Comparison of ENCODE assay signal across 15 mouse cellular contexts in genomic region chr8:124264671-124265070, GRCm38 (mm10). TPM values are rescaled to one million over a fixed set of nuclear protein-coding genes. Genes with fewer than 3 reads are reported as not detected.
DNase-seq lines count a peak whose midpoint lies in the region; ATAC-seq and TF ChIP-seq lines count a peak whose summit lies in the region.
"Had no signal": no experiment of that assay in that cellular context is flagged by ENCODE, and none has a peak within 500 bp of the region (broad histone marks: within the 10 kb centered on the region; RNA-seq: fewer than 3 reads in every experiment).

No protein-coding gene starts in this region.

- no peak for DNase-seq in hindbrain, embryonic 11.5 days (ENCODE audit: low spot score)
- DNase-seq in CH12.LX (ENCODE audit: extremely low read depth): no peak
- no peak for DNase-seq in embryonic facial prominence, embryonic 10.5 days (ENCODE audit: low spot score)
- DNase-seq in lung, postnatal 10 days: no peak
- no peak for DNase-seq in left cerebral cortex, postnatal 14 days (ENCODE audit: low spot score in 2 of 2)
- DNase-seq: adrenal gland, adult 2 months; forebrain, postnatal 0 days; kidney, adult 11 months; lung, adult 18-20 months; lung, postnatal 36 days; right cerebral cortex, postnatal 14 days had no signal

- H3K4me1 ChIP-seq in hindbrain, embryonic 13.5 days (replicated peaks): peaks cover 70% of the 10 kb centered on the region
- H3K4me1 ChIP-seq in hindbrain, embryonic 11.5 days (replicated peaks; ENCODE audit: control insufficient read depth, insufficient read depth, low read length): peaks cover 14% of the 10 kb centered on the region
- H3K4me1 ChIP-seq in CH12.LX (ENCODE audit: control insufficient read depth in 1 of 2, insufficient read depth in 2 of 2): peaks cover 58 to 96% of the 10 kb centered on the region in 2 experiments
- peaks cover 42% of the 10 kb centered on the region for H3K4me1 ChIP-seq in embryonic facial prominence, embryonic 10.5 days
- H3K4me1 ChIP-seq in neural tube, embryonic 15.5 days: peaks cover 68% of the 10 kb centered on the region

- WGBS in hindbrain, embryonic 13.5 days: 82% methylated on average over 12 of the region's 12 CpGs
- WGBS in hindbrain, embryonic 11.5 days: 94% methylated on average over 12 of the region's 12 CpGs
- 90% methylated on average over 12 of the region's 12 CpGs for WGBS in embryonic facial prominence, embryonic 10.5 days
- 75% methylated on average over 12 of the region's 12 CpGs for WGBS in neural tube, embryonic 15.5 days

- H3K4me2 ChIP-seq in hindbrain, embryonic 13.5 days: no peak overlapping the region
- H3K4me2 ChIP-seq in hindbrain, embryonic 11.5 days (replicated peaks; ENCODE audit: low read depth, low read length): no peak overlapping the region
- no peak overlapping the region for H3K4me2 ChIP-seq in CH12.LX (ENCODE audit: insufficient read depth, low read depth, poor library complexity, severe bottlenecking)
- H3K4me2 ChIP-seq in neural tube, embryonic 15.5 days: no peak overlapping the region
- H3K4me2 ChIP-seq: embryonic facial prominence, embryonic 13.5 days; midbrain, embryonic 11.5 days had no signal

- no peak for TF ChIP-seq RAD21 in CH12.LX (IDR thresholded peaks at IDR 0.05; ENCODE audit: low read depth, low read length)

- in situ Hi-C loops in CH12.LX (cut with MboI; ENCODE audit: low pct_ligation_motif_present, low pct_unique_long_range_greater_than_20kb, low sequenced_read_pairs): no loop called here

- H3K4me3 ChIP-seq in hindbrain, embryonic 13.5 days: no peak overlapping the region
- no peak overlapping the region for H3K4me3 ChIP-seq in hindbrain, embryonic 11.5 days (ENCODE audit: low read depth, low read length)
- H3K4me3 ChIP-seq in CH12.LX (replicated peaks in 1 of 3; ENCODE audit: low read depth in 2 of 3, low read length in 2 of 3, poor library complexity in 1 of 3): no peak overlapping the region
- no peak overlapping the region for H3K4me3 ChIP-seq in embryonic facial prominence, embryonic 10.5 days
- H3K4me3 ChIP-seq in neural tube, embryonic 15.5 days (replicated peaks): no peak overlapping the region
- H3K4me3 ChIP-seq: embryonic facial prominence, embryonic 13.5 days had no signal

- 0 out of 2 replicates have a peak overlapping the region, but pooled peaks have one; percentile 43 for H3K9ac ChIP-seq in hindbrain, embryonic 13.5 days
- no peak overlapping the region for H3K9ac ChIP-seq in hindbrain, embryonic 11.5 days (ENCODE audit: low read depth, low read length)
- no peak overlapping the region for H3K9ac ChIP-seq in CH12.LX (ENCODE audit: insufficient read depth, low read depth)
- H3K9ac ChIP-seq in neural tube, embryonic 15.5 days (replicated peaks): no peak overlapping the region
- H3K9ac ChIP-seq: embryonic facial prominence, embryonic 13.5 days; forebrain, postnatal 0 days had no signal

- H3K27ac ChIP-seq in hindbrain, embryonic 13.5 days: no peak overlapping the region
- no peak overlapping the region for H3K27ac ChIP-seq in hindbrain, embryonic 11.5 days (ENCODE audit: low read depth, low read length)
- no peak overlapping the region for H3K27ac ChIP-seq in CH12.LX (ENCODE audit: insufficient read depth, low read depth)
- H3K27ac ChIP-seq in embryonic facial prominence, embryonic 10.5 days (replicated peaks): 0 out of 2 replicates have a peak overlapping the region, but pooled peaks have one; percentile 4
- peak overlapping the region; percentile 79; the same call in 1 of the 2 replicates for H3K27ac ChIP-seq in neural tube, embryonic 15.5 days (replicated peaks)
- H3K27ac ChIP-seq: embryonic facial prominence, embryonic 13.5 days had no signal

- dilution Hi-C loops in CH12.LX (cut with MboI; ENCODE audit: extremely low pct_ligation_motif_present, extremely low pct_unique_long_range_greater_than_20kb, low sequenced_read_pairs): no loop called here

- intact Hi-C loops in left cerebral cortex, postnatal 14 days (cut with DNase I): no loop called here

- no peak for TF ChIP-seq CTCF in CH12.LX (conservative IDR thresholded peaks at IDR 0.05 in 1 of 2, IDR thresholded peaks at IDR 0.05 in 1 of 2; ENCODE audit: low read depth in 2 of 2, low read length in 2 of 2)

- no peak for TF ChIP-seq POLR2A in CH12.LX (IDR thresholded peaks at IDR 0.05; ENCODE audit: low read depth, low read length)

- ATAC-seq in hindbrain, embryonic 13.5 days (ENCODE audit: low FRiP score): no peak
- no peak for ATAC-seq in hindbrain, embryonic 11.5 days (ENCODE audit: low FRiP score)
- ATAC-seq in neural tube, embryonic 15.5 days (ENCODE audit: low FRiP score): 0 out of 2 replicates have a peak, but pooled peaks have one; percentile 27
- ATAC-seq: forebrain, postnatal 0 days had no signal

- TF ChIP-seq EP300 in CH12.LX (IDR thresholded peaks at IDR 0.05; ENCODE audit: low read length): no peak

- no peaks in the 10 kb centered on the region for H3K27me3 ChIP-seq in hindbrain, embryonic 13.5 days
- no peaks in the 10 kb centered on the region for H3K27me3 ChIP-seq in hindbrain, embryonic 11.5 days (ENCODE audit: control insufficient read depth, insufficient read depth, low read length)
- H3K27me3 ChIP-seq in CH12.LX (replicated peaks): no peaks in the 10 kb centered on the region
- no peaks in the 10 kb centered on the region for H3K27me3 ChIP-seq in embryonic facial prominence, embryonic 10.5 days (replicated peaks; ENCODE audit: low read depth, poor library complexity, severe bottlenecking)
- H3K27me3 ChIP-seq in neural tube, embryonic 15.5 days (replicated peaks): no peaks in the 10 kb centered on the region
- H3K27me3 ChIP-seq: embryonic facial prominence, embryonic 13.5 days had no signal

- H3K79me2 ChIP-seq in CH12.LX (replicated peaks; ENCODE audit: control insufficient read depth, extremely low read depth, insufficient read depth, poor library complexity, severe bottlenecking): peaks cover 2% of the 10 kb centered on the region; the same call in 1 of the 2 replicates

- no peaks in the 10 kb centered on the region for H3K9me3 ChIP-seq in hindbrain, embryonic 13.5 days
- H3K9me3 ChIP-seq in hindbrain, embryonic 11.5 days (ENCODE audit: control insufficient read depth, low read length): no peaks in the 10 kb centered on the region
- peaks cover 2% of the 10 kb centered on the region for H3K9me3 ChIP-seq in CH12.LX (replicated peaks; ENCODE audit: low read length)
- no peaks in the 10 kb centered on the region for H3K9me3 ChIP-seq in embryonic facial prominence, embryonic 10.5 days
- no peaks in the 10 kb centered on the region for H3K9me3 ChIP-seq in neural tube, embryonic 15.5 days (replicated peaks)
- H3K9me3 ChIP-seq: embryonic facial prominence, embryonic 13.5 days had no signal

- no peaks in the 10 kb centered on the region for H3K36me3 ChIP-seq in hindbrain, embryonic 13.5 days
- no peaks in the 10 kb centered on the region for H3K36me3 ChIP-seq in hindbrain, embryonic 11.5 days (ENCODE audit: control insufficient read depth, insufficient read depth, low read length)
- peaks cover 4 to 30% of the 10 kb centered on the region in 2 experiments for H3K36me3 ChIP-seq in CH12.LX (replicated peaks in 1 of 2; ENCODE audit: control insufficient read depth in 1 of 2, insufficient read depth in 1 of 2, low read length in 1 of 2)
- 0 out of 2 replicates have a peak, but pooled peaks cover 5% of the 10 kb centered on the region for H3K36me3 ChIP-seq in embryonic facial prominence, embryonic 10.5 days (replicated peaks)
- no peaks in the 10 kb centered on the region for H3K36me3 ChIP-seq in neural tube, embryonic 15.5 days
- H3K36me3 ChIP-seq: embryonic facial prominence, embryonic 13.5 days had no signal

TF ChIP-seq in CH12.LX, 34 proteins besides CTCF, POLR2A, EP300 and RAD21:
- TF ChIP-seq POLR2AphosphoS2 (IDR thresholded peaks at IDR 0.05; ENCODE audit: low read depth, low read length): no peak
- 0 out of 2 replicates have a peak, but pooled peaks have one; percentile 7 for TF ChIP-seq BHLHE40 (IDR thresholded peaks at IDR 0.05; ENCODE audit: low read depth, low read length)
- TF ChIP-seq ETS1 (conservative IDR thresholded peaks at IDR 0.05; ENCODE audit: low read depth, low read length): no peak
- no peak for TF ChIP-seq MAZ (IDR thresholded peaks at IDR 0.05; ENCODE audit: low read depth, low read length)

RNA-seq across cellular contexts. Expression of gene Galnt2, which starts 33.5 kb away (rescaled TPM):
- polyA plus RNA-seq in hindbrain, embryonic 13.5 days (2015; fragmentation: Nextera tagmentation; extraction: Ambion mirVana): 49.9 and 52.8 TPM in 2 replicates
- polyA plus RNA-seq in hindbrain, embryonic 11.5 days (2014; fragmentation: Nextera tagmentation; extraction: Ambion mirVana): 47.0 and 53.5 TPM in 2 replicates
- total RNA-seq in CH12.LX (2012; rRNA removed) (23.6 and 25.9 TPM in 2 replicates), CH12.LX (2014; rRNA removed) (18.6 and 23.2 TPM in 2 replicates)
- 21.9 and 27.3 TPM in 2 replicates for polyA plus RNA-seq in CH12.LX (2012; ENCODE audit: insufficient read length, low read depth)
- polyA plus RNA-seq in embryonic facial prominence, embryonic 10.5 days (2016; fragmentation: Nextera tagmentation; extraction: Ambion mirVana): 34.8 and 42.2 TPM in 2 replicates
- 59.7 and 62.7 TPM in 2 replicates for polyA plus RNA-seq in neural tube, embryonic 15.5 days (2015; fragmentation: Nextera tagmentation; extraction: Ambion mirVana)
- total RNA-seq in left cerebral cortex, postnatal 14 days (2021): 10 to 100 TPM; 67.2 to 70.3 TPM

Comparison
In these comparisons a context has a peak if more than half of its experiments do, and no peak if none do; other contexts are left out.
1. H3K27ac ChIP-seq: peak in embryonic facial prominence, embryonic 10.5 days (single experiment) and neural tube, embryonic 15.5 days (single experiment); none in hindbrain, embryonic 13.5 days (single experiment), hindbrain, embryonic 11.5 days (single experiment) and CH12.LX (single experiment).